Mouse (Mus musculus): ENCODE measurements at regions not wholly inside any gene's neighbourhood (a gene's known extent, or its start where the extent isn't known, plus 50 kb on each side); places are given as distances from the start of the nearest gene placed in this dataset.
"Not testable (repeated sequence)": the region's sequence is repeated elsewhere in the genome, so short reads cannot be mapped to it uniquely, and the experiment has no call there.

DNA sequence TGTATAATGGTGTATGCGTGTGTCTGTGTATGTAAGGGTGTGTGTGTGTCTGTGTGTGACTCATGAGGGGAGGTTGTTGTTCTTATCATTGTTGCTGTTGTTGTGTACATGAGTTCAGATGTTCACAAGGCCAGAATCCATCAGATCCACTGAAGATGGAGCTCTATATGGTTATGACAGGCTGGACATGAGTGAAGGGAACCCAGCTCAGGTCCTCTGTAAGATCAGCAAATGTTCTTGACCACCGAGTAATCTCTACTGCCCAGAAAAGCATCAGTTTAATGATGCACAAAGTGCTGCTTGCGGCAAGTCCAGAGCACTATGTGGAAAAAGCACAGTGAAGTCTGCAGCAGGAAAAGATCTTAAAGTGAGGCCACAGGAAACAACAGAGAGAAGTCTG is 77.5 kb downstream of the Gm15319 start:
- DNase-seq (ENCODE audit: low spot score in 2 of 2): not testable (repeated sequence)

DNA sequence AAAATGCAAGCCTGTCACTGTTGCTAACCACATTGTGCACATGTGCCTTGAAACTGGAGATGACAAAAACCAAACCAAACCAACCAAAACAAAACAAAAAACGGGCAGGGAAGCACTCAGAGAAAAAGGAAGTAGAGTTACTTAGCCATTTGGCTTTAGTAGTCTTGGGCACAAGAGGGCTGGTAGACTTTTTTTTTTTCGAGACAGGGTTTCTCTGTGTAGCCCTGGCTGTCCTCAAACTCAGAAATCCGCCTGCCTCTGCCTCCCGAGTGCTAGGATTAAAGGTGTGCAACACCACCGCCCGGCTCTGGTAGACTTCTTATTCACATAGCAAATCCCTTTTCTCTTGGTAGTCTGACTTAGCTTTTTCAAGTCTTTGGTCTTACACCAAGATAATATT is 78.2 kb downstream of the Gm15319 start:
- not testable (repeated sequence) for DNase-seq (ENCODE audit: low spot score in 2 of 2)

DNA sequence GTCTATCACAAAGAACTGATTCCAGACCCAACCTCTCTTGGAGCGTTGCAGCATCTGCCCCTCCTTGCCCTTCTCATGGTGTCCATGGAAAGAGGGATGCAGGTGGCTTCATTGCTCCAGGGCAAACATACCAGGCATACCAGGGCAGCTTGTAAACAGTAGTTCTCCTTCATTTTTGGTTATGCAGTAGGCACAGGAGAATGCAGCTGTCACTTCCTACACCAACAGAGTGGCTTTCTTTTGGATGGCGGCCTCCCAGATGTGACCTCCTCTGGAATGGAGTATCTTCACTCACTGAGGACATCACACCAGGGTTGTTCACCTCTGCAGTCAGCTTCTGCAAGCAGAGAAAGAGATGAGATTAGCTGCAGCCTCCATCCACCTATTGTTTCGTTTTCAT is 79.9 kb downstream of the Gm15319 start:
- not testable (repeated sequence) for DNase-seq (ENCODE audit: low spot score in 2 of 2)

DNA sequence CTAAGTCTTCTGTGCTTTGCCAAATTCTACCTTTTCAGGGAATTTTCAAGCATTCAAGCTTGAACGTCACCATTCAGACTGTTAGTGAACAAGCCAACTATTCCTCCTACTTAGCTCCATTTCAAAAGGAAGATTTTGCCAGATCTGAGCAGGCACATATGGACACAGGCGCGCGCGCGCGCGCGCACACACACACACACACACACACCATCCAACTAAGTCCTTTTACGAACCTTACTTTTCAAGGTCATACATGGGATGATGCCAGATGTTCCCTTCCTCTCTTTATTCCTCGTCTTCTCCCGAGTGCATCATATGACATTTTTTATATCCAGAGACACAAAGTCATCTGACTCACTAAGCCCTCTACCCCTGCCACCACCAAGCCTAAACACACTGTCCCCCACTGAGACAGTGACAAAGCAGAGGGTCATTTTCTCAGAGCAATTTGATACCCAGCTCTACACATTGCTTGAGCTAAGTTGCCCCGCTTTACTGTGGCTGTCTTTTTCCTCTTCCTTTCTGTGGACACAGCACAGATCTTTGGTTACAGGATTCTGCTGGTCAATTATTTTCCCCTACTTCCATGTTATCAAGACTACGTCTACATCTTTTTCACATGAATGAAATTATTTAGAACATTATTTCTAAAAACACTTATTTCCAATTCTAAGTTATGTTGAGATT is 81.7 kb downstream of the Gm15319 start:
- not testable (repeated sequence) for DNase-seq (ENCODE audit: low spot score in 2 of 2)

DNA sequence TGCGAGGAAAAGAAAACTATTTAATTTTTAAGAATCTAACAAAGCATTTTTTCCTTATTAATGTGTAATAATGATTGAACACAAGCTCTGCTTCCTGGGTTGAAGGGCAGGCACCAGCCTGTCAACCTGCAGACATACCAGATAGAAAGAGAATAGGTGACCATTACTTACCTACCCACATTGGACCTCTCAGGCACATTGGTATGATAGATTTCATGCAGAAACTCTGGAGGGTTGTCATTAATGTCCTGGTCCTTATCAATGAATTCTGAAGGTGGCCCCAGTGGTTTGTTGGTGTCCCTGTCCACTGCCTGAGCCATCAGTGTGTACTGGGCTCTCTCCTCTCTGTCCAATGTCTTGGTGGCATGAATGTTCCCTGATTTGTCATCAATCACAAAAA is 85.3 kb downstream of the Gm15319 start:
- not testable (repeated sequence) for DNase-seq (ENCODE audit: low spot score in 2 of 2)

DNA sequence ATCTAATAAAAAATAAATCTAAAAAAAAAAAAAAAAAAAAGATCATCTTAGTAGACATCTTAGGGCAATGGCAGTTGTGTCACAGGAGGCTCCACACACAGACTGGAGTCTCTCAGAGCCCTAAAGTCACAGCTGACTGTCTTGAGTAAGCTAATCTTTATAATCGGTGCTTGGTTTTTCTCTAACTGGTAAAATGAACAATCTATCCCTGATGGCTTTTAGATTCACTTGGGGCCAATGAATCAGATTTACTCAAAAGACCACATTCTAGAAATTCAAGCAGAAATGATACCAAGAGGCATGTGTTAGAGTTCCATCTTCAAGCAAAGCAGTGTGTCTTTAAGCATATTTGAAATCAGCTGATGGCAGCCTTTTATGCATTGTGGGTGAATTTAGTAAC is 86.3 kb downstream of the Gm15319 start:
- not testable (repeated sequence) for DNase-seq (ENCODE audit: low spot score in 2 of 2)

DNA sequence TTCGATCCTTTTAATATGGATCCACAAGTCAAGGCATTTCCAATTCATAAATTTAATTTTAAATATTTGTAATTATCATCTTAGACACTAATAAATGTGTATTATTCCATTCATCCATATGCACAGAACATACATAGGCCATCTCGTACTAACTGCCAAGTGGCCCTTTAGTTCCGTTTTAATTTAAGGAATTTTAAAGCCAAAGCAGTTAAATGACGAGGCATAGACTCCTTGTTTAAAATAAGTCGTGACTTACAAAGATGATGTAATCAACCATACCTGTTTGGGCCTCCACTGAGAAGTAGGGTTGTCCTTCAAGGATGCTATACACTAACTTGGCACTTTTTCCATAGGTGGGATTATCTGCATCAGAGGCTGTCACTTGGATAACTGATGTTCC is 89.2 kb downstream of the Gm15319 start:
- DNase-seq (ENCODE audit: low spot score in 2 of 2): not testable (repeated sequence)

DNA sequence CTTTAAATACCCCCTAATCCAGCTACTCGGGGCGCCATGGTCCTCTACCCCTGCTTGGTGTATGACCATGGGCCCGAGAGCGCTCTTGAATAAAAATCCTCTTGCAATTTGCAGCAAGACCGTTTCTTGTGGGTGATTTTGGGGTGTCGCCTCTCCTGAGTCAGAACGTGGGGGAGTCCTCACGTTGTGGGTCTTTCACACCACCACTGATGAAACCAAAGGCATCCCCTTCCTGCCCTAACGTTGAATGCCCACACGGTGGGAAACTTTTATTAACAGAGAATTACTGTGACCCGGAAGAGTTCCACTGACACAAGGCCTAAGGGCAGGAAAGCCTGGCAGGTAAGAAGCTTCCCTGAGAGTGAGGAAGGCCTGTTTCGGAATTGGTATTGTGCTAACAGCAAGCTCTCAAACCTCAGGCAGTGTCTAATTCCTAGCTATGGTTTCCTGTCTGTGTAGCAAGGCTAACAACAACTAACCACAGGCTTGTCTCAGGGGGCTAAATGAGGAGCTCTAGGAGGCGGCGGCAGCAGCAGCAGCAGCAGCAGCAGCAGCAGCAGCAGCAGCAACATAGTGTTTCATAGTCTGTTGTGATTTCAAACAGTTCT is 95.4 kb downstream of the Gm15319 start:
- not testable (repeated sequence) for DNase-seq (ENCODE audit: low spot score in 2 of 2)

DNA sequence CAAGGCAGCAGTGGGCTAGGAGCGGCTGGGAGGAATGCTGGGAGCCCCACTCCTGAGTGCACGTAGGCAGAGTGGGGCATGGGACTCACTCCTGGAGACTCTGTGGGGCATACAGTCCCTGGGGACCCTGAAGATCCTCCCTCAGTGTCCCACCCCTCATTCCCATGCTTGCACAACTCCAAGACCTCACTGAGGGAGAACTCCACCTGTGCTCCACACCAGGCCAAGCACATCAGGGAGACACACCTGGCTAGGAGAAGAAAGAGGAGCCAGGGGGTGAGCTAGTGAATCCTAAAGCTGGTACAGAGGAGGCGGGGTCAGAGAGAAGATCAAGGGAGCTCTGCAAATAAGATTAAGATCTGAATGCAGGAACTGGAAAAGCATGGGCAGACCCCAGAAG is 96.2 kb downstream of the Gm15319 start:
- DNase-seq (ENCODE audit: low spot score in 2 of 2): not testable (repeated sequence)

DNA sequence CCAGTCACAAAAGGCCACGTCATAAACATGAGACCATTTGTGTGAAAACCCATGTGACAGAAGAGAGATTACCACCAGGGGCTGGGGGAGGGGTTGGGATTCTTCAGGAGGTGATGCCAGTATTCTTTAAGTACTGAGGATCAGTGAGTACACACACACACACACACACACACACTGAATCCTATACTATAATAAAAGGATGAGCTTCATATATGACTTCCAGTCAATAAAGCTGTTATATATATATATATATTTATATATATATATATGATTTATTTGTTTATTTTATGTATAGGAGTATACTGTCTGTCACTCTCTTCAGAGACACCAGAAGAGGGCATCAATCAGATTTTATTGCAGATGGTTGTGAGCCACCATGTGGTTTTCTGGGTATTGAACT is 98.4 kb downstream of the Gm15319 start:
- not testable (repeated sequence) for DNase-seq (ENCODE audit: low spot score in 2 of 2)

DNA sequence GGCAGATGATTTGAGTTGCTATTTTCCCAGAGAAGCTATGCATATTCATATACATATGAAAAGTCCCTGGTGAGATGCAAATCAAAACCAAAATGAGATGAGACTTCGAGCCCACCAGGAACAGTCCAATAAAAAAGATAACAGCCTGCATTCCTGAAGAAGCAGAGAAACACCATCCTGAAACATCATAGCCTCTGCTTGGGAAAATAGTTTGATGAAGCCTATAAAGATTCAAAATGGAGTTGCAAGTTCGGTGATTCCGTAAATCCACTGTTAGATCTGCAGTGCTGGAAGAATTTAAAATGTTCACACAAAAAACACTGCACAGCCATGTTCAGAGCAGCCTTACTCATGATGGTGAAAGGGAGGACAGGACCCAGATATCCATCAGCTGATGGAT is 98.9 kb downstream of the Gm15319 start:
- not testable (repeated sequence) for DNase-seq (ENCODE audit: low spot score in 2 of 2)

DNA sequence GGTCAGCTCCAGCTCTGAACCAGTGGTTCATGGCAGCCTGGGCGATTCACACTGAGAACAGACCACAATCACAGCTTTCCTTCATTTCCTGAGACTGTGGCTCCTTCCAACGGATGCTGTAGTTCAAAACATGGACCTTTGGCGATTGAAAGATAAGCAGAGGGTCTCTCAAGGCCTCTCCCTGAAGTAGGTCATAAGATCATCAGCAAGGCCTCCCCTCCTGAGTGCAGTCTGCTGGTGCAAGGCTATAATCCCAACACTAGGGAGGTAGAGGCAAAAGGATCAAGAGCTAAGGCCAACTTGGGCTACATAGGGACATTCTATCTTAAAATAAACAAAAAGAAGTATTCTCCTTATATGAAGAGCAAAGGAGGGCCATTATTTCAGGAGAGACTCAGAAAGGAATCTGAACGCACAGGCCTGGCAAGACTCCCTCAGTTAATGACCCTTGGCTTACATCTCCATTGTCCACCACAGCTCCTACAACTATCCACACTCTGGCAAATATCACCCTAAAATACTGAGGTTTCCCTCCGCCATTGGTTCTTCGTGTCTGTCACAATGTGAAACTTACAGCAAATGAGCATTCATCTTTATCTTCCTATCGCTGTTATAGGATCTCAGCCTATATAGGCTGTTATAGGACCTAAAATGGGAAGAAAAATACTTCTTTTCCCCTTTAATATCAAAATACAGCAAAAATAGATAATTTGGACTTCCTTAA is 100.0 kb downstream of the Gm15319 start:
- not testable (repeated sequence) for DNase-seq (ENCODE audit: low spot score in 2 of 2)

DNA sequence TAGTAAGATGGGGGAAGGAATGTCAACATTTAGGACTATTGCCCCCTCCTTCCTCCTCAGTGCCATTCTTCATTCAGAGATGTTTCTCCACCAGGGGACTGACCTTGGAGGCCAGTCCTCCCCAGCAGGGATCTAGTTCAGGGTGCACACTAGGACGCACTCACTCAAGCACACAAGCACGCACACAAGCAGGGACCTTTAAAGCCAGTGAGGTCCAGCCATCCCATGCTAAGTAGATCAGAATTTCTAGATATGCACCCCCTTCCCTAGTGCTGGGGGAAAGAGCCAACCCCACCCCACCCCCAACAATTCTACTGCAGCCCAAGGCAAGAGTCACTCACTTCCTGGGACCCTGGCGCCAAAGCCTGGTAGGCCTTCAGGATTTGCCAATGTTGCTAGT is 100.8 kb downstream of the Gm15319 start:
- not testable (repeated sequence) for DNase-seq (ENCODE audit: low spot score in 2 of 2)

DNA sequence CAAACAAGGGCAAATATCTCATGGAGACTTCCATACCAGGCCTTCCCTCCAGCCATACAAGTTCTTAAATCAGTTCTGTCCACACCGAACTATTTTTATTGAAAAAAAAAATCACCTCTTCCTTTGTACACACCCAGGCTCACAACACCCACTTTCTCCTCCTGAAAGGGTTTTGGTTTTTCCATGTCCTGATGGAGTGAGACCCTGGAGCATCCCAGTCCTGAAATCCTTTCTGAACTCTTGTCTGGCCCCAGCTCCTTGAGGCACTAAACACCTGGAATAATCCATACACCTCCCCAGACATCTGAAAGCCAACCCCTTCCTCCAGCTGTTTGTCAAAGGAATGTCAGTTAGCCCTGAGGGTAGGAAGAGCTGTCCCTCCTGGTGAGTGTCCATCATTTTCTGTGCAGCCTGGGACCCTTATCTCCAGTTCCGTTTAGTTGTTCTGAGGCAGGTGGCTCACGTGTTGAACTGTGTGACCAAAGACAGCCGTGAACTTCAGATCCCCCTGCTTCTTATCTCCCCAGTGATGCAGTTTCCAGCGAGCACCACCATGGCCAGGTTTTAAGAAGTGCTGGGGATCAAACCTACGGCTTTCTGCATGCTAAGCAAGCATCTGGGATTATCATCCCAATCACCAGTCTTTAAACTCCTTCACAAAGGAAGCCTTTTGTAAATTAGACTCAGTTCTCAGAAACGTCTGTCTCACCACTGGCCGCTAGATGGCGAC is 101.4 kb downstream of the Gm15319 start:
- not testable (repeated sequence) for DNase-seq (ENCODE audit: low spot score in 2 of 2)

DNA sequence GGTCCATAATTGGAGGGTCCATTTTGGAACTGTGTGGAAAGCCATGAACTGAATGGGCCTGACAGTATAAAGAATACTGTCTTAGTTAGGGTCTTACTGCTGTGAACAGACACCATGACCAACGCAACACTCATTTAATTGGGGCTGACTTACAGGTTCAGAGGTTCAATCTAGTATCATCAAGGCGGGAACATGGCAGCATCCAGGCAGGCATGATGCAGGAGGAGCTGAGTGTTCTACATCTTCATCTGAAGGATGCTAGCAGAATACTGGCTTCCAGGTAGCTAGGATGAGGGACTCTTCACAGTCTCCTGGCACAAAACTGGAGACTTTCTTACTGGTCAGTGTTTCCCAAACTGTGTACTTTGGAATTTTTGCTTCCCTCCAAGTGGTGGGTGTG is 102.0 kb downstream of the Gm15319 start:
- peak in 1 of 2 experiments; percentile 64 for DNase-seq (ENCODE audit: low spot score in 2 of 2)

DNA sequence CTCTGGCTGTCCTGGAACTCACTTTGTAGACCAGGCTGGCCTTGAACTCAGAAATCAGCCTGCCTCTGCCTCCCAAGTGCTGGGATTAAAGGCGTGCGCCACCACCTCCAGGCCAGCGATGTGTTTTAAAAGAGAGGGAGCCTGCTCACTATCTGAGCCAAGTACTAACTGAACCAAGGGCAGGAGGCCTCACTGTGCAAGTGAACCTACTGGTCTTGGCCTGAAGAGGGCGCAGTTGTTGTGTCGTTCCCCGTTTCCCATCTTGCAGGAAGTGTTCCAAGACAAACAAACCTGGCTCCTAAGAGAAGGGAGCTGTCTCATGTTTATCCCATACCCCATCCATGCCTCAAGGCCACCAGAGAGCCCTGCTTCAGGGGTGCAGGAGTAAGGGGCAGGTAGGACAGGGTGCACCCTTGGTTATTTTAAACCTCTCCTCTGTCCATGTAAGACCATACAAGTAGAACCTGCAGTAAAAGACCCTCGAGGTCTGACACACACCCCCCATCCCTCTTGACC is 102.8 kb downstream of the Gm15319 start:
- not testable (repeated sequence) for DNase-seq (ENCODE audit: low spot score in 2 of 2)

DNA sequence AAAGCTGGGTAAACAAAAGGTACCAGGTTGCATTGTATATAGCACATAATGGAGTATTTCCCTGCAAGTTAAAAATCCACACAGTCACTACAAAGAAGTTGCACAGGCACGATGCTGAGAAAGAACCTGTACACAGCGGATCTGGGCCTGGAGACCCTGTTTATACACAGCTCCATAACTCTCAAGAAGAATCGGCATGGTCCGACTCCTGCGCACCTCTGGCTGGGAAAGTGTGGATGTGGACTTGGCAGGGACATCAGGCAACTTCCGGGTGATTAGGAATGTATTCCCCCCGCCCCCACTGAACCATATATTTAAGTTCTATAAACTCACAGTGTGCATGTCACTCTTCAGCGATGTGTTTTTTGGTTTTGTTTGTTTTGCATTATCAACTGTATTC is 103.3 kb downstream of the Gm15319 start:
- not testable (repeated sequence) for DNase-seq (ENCODE audit: low spot score in 2 of 2)
